Mouse (Mus musculus): ENCODE measurements around the gene Tbx5.

GRCm38 (mm10) chr5:119875421-119875820 lies 43.0 kb downstream of the Tbx5 start:
- TF ChIP-seq CTCF (IDR thresholded peaks at IDR 0.05; ENCODE audit: extremely low read depth, insufficient read length, insufficient replicate concordance, low read depth, low read length), result no peak
- no peak for TF ChIP-seq POLR2A (IDR thresholded peaks at IDR 0.05; ENCODE audit: low read depth, low read length)
